Mouse (Mus musculus) CD4-positive naive resting alpha-beta T cell, adult 57 days (primary cell): ENCODE data around the gene Gm5737. TPM values are rescaled to one million over a fixed set of nuclear protein-coding genes. Genes with fewer than 3 reads are reported as not detected.

Experiments used
- total RNA-seq: library from RNA; stranded (reverse); gene quantifications from one replicate; pipeline ENCODE4 v1.2.4, GENCODE M21; 2023

Gm5737 gene
- not detected for total RNA-seq

GRCm38 (mm10) chr7:120811834-120812415 is at the start of gene Gm5737:
Gm5737 (plus strand) TSS chr7:120812365.

GRCm38 (mm10) chr7:120842345-120843036 is 30.3 kb downstream of the Gm5737 start, which contains the start of gene Eef2k:
Eef2k (plus strand) TSS chr7:120842831.

Other genes with a start within 250 kb of the Gm5737 start
- gene Uqcrc2, start 177.2 kb upstream of the Gm5737 start, total RNA-seq: 80.1 TPM
- gene Pdzd9, start 142.0 kb upstream of the Gm5737 start, total RNA-seq: not detected
- 16.8 TPM for gene Mosmo, start 134.7 kb upstream of the Gm5737 start, total RNA-seq
- 0.21 TPM for gene Vwa3a, start 73.0 kb upstream of the Gm5737 start, total RNA-seq
- gene Eef2k, start 30.5 kb downstream of the Gm5737 start, total RNA-seq: 10.1 TPM
- gene Polr3e, start 105.4 kb downstream of the Gm5737 start, total RNA-seq: 37.6 TPM
- 31.1 TPM for gene Cdr2, start 169.9 kb downstream of the Gm5737 start, total RNA-seq
- not detected for gene Mfsd13b, start 170.1 kb downstream of the Gm5737 start, total RNA-seq
- gene Mettl9, start 222.1 kb downstream of the Gm5737 start, total RNA-seq: 105 TPM